Mouse (Mus musculus) layer of hippocampus, postnatal 36 days (tissue): ENCODE results near the gene Adcy4. TPM values are rescaled to one million over a fixed set of nuclear protein-coding genes. Genes with fewer than 3 reads are reported as not detected.

Source experiments
- DNase-seq, 2 experiments: peaks; one replicate each; pipeline ENCODE4 v3.0.0; 2022
- total RNA-seq, 2 experiments: library from RNA; stranded (reverse); gene quantifications; 2 replicates each; pipeline ENCODE4 v1.2.3; 2021

The Adcy4 gene
- total RNA-seq, 2 experiments from 2014 or later, result 2.5 to 3.2 TPM

DNA sequence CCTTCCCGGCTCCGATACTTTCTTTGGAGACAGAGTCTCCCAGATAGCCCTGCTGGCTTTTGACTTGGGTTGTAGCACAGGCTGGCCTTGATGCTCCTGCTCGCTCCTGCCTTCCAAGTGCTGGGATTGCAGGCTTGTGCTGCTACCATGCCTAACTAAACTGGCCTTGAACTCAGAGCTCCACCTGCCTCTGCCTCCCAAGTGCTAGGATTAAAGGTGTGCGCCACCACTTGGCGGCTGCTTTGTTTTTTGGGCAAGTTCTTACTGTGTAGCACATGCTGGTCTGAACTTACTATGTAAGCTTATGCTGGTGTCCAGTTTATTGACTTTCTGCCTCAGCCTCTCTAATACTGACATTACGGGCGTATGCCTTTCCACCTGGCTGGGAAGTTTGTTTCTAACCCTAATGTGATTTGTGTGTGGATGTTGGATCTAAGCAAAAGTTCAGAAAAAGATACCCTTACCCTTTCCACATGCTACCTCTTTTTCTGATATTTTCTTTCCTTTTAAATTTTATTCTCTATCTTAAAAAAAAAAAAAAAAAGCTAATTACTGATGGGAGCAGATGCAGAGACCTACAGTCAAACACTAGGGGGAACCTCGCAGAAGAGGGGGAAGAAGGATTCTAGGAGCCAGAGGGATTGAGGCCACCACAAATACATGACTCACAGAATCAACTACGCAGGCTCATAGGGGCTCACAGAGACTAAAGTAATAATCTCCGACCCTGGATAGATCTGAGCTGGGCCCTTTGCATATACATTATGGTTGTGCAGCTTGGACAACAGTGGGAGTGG, 36.6 kb downstream of the Adcy4 start:
- no peak for DNase-seq

DNA sequence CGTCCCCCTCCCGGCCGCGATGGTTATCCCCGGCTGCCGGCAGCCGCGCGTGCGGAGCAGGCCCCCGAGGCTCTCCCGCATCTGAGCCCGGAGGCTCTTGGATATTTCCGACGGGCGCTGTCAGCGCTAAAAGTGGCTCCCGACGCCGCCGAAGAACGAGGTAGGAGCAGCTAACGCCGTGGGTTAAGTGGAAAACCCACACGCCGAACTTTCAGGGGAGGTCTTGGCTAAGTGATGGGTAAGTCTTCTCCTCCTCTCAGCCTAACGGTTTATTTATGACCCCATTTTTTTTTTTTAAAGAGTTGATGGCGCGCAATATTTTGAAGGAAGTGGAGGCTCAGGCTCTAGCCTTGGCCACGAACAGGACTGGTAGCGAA, 38.0 kb downstream of the Adcy4 start:
- no peak for DNase-seq

DNA sequence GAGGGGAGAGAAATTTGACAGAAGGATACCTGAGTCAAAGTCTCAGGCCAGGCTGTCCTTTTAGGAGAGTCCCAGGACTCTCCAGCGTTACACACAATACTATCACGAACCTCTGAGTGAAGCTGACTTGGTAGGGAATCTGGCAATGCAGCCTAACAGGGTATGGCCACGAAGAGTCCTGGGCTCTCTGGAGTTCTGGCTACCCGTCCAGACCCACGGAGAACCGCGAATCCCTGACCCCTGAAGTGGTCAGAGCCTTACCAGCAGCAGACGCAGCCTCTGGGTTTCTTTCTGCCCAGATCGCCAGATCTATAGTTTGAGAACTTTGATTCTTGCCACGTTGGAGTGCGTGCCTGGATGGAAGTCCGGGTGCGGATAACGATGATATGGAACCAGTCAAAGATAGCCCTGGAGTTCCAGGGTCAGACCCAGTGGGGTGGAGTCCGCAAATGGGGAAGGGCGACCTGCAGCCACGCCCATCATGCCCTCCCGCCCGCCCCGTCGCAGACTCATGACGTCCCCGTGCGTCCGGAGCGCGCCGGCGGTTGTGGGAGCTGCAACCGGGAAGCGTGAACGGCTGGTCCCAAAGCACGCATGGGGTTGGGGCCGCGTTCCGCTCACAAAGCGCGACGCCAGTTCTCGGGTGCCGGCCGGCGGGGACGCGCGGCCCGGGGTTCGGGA, 38.6 kb downstream of the Adcy4 start, which contains the start of the genes Dhrs1 and Nop9:
Dhrs1 (minus strand) TSS at position 511 of the 681 bp plus-strand sequence.
Nop9 (plus strand) TSS at position 514 of the 681 bp plus-strand sequence.
- DNase-seq, result peak; percentile 81 to 85

DNA sequence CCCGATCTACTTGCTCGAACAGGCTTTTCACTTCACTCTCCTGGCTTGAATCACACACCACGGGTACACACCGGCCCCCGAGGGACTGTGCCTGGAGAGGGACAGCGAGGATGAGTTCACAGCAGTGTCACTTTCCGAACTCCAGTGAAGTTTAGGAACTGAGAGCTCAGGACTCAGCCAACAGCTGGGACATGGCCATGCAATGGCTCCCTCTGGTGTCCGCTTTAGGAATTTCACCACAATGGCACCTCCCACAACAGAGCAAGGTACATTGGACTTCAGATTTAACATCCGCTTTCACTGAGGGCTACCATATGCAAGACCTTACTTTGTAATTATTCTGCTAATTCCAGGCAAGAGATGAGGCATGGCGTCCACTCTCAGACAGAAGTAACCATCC, 40.2 kb downstream of the Adcy4 start:
- DNase-seq, result peak; percentile 82 to 86

DNA sequence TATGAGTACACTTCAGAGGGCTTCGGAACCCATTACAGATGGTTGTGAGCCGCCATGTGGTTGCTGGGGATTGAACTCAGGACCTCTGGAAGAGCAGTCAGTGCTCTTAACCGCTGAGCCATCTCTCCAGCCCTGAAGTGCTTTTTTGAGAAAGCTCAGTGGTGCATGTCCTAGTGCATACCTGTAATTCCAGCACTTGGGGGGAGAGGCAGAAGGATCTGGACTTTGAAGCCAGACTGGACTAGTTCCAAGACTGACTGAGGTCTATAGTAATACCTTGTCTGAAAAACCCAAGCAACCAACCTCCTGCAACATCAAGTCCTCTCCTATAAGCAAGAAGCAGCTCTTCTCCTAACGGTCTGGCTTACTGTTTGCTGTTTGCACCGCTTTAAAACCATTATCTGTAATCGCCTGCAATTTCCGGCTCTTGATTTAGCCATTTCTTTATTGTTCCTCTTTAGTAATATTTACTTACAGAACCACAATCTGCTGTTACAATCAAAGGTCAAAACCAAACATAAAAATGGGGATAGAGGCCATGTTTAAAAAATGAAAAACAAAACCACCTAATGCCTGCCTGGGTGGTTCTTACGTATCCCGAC, 46.7 kb downstream of the Adcy4 start:
- no peak for DNase-seq

DNA sequence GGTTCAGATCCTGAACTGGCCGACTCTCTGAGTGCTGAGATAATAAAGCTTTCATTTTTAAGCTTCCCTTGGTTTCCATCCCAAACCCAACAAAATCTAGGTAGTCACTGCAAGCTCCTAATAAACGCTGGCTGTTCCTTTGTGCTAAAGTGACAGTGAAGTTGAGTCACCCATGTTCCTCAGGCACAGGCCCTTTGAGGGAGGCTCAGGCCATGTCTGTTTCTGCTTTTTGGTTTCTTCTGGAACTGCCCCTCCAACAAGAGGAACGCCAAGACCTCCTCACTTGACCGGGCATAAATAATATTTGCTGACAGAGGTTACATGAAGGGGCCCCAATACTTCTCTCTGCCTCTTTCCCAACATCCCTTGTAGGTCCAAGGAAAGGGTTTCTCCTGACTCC, 48.1 kb downstream of the Adcy4 start:
- DNase-seq, result no peak

DNA sequence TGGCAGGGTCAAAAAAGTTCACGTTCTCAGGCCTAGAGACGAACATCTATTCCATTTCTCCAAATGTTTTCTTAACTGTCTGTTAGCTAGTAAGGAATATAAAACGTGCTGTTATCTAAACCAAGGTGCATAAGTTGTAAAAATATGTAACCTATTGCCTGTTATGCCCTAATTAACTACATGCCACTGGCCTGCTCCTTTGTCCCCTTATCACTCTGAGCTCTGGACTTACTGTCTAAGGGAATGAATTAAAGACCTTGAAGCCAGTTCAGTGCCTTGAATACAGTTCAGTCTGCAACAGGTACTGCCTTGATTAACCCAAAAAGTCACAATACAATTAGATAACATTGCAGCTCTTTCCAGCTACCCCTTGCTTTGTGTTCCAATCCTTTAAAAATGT, 48.6 kb downstream of the Adcy4 start:
- DNase-seq, result no peak

DNA sequence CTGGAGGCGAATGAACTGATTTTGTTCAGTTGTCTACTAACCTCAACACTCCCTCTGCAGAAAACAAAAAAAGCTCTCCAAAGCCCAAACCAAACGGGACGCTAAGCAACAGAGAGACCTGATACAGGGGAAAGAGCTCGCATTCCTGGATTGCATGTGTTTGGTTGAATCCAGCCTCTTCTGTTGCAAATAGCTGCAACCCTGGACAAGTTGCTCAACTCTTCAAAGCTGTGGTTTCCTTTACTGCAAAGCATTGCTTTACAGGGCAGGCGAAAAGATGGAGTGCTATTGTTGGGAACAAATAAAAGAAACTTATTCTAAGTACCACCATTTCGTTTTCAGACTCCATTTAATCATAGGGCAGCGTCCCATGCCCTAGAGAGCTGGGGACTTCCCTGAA, 49.0 kb downstream of the Adcy4 start:
- DNase-seq, result no peak

DNA sequence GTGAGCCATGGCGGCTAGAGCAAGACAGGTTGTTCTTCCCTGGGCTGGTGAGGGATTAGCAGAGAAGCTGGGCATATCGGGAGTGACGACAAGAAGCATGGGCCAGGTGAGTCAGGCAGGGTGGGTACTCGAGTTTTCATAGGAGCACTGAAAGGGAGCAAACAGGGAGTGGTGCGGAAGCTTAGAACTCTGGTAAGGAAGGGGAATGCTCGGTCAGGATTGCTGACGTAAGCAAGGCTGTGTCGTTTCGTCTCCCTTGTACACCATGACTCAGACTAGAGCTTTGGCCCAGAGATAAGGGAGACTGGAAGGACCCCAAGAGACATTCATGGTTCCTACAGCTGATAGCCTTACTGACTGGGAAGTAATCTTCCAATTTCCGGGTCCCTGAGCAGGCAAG, 50.0 kb downstream of the Adcy4 start:
- no peak for DNase-seq

DNA sequence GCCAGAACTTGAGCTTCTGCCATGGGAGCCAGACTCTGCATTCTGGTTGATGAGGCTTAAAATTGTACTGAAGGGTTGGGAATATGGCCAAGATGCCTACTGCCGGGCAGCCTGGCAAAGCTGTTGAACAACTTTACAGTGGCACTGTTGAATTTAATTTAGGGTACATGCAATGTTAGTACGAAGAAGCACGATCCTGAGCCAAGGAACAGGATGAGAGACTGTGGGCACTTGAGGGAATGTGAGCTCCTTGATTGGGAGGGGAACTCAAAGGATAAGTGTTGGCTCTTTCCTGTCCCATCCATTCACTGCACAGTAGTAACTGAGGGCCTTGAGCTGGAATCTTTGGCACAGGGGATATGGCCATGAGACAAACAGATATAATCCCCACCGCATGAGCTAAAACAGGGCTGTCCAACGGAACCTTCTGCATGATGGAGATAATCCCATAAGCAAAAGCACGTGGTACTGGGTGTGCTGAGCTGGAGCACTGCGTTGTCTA, 53.3 kb downstream of the Adcy4 start:
- DNase-seq, result peak; percentile 14 to 36

DNA sequence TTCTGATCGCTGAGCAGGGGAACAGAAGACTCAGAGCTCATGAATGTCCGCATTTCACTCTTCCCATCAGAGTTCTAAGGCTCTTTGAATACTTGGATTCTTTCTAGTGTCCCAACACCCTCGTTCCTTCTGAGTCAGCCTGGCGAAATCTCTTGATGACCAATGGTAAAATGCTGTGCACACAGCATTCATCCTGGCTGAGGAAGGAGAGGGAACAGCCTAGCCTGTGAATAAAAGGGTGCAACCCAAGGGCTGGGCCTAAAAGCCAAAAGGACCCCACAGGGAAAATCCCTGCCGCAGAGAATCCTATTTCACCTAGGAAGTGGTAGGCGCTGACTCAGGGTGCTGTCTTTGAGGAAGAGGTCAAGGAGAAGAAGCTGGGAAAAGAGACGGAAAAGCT, 53.8 kb downstream of the Adcy4 start:
- DNase-seq, result no peak

DNA sequence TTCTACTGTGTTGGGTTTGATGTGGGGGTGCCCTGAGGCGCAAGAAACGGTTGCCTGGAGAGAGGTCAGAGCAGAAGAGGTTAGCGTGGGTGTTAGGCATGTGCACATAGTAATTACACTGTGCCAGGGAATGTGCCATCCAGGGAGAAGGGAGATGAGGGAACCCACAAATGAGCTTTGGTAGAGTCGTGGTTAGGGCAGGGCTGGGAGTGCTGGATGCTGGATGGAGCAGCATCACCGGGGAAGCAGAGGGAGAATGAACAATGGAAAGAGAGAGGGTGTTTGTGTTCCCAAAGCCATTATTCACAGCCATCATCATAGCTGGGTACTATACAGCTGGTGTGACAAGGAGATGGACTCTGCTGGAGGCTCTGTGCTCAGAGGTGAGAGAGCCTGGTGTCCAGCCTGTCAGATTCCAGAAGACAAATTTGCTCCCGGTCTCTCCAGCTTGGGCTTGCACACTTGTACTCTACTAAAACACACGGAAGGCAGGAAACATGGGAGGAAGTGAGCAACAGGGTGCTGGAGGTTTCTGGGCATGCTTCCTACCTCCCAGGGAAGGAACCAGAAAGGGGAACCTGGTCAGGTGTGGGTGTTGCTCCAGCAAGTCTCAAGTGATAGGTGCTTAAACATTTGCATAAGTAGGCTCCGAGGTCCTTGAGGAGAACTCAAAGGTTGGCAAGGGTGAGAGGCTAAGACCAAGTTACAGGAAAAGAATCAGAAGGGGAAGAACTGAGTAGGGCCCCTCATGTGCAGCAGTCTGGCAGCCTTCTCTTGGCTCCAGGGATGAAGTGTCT, 55.8 kb downstream of the Adcy4 start:
- DNase-seq, result no peak

DNA sequence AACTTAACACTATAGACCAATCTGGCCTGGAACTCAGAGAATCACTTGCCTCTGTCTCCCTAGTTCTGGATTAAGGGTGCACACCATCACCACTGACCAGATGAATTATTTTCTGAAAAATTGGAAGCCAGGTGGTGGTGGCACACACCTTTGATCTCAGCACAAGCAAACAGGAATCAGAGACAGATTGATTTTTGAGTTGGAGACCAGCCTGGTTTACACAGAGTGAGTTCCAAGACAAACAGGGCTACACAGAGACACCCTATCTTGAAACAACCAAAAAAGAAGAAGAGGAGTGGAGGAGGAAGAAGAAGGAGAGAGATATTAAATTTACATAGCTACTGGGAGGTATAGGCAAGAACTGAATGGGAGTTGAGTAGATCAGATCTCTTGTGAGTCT, 57.6 kb downstream of the Adcy4 start:
- no peak for DNase-seq

DNA sequence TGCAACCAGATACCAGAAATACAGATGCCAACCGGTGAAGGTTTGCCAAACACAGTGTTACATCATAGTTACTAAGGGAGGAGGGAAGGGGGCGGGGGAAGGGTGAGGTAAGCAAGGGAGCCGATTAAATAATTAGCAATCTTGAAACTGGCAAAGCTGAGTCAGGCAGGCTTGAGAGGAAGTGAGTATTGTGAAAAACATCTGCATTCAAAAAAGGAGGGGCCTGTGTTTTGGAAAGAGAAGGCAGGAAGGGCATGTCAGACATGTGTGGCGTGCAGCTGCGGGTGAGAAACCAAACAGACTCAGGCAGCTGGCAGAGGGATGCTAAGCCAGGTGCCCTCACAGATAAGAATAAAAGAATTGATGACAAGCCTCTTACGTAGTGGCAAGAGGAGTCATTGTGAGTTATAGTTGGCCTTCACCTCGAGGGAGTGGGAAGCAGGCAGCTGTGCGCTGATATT, 59.5 kb downstream of the Adcy4 start:
- DNase-seq, result no peak

DNA sequence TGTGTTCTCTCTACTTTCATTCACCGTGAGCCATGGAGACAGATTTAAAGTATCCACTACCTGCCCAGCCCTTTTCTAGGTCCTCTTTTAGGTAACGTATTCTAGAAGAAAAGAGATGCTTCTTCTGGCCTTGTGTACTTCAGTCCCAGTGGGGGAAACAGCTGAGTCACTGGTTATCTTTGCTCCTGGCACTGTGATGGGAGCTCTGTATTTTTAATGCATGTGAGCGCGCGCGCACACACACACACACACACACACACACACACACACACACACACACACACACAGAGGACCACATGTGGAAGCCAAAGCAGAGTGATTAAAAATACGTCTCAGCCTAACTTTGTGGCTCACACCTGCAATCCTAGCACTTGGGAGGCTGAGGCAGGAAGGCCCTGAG, 60.5 kb downstream of the Adcy4 start:
- DNase-seq, result no peak

DNA sequence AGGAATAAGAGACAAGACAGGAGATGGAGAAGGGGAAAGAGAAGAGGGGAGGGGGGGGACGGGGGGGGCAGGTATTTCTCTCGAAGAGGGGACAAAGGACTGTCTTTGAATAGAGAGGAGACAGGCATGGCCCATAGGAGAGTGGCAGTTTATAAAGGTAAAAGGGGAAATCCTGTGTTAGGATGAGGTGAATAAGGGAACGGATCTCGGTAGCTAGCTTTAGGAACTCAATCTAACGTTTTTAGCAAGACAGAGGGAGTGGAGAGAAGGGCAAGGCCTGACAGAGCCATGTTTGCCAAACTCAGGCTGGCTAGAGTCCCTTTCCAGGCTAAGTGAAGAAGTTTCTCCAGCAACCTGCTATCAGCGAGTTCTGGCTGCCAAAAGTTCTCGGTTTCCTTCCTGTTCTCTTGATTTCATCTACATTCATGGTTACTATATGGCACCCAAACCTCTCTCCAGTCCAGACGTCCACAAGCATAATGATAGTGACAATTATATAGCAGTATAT, 61.4 kb downstream of the Adcy4 start:
- no peak for DNase-seq

DNA sequence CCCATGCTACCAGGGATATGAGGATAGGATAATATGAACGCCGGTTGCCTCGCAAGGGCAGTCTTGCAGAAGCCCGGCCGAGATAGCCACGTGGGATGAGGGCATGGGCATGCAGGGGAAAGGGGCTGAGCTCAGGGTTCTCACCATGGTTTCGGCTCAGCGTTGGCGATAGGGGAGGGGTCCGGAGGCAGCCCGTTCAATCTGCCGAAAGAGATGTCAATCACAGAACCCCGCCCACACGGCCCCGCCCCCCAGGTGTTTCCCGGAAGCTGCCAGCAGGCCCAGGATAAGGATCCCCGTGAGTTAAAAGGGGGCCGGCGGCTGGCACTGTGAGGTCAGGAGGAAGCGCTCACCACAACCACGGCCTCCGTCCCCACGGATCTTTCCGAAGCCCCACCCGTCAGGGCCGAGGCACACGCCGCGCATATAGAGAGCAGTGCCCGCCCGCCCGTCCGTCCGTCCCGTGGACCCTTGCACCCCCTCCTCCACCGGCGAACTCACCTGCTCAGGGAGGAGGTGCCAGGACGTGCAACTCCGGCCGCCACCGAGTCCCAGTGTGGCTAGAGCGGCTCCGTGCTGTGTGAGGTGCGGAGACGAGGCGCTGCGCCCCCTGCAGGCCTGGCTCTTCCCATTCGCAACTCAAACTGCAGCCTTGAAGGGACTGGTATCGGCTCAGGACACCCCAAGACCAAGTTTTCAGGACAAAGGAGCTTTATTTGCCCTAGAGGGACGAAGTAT, 62.0 kb downstream of the Adcy4 start, which contains the start of gene Rabggta:
Rabggta (minus strand) TSS at position 564 of the 738 bp plus-strand sequence.
- peak; percentile 87 to 88 for DNase-seq

DNA sequence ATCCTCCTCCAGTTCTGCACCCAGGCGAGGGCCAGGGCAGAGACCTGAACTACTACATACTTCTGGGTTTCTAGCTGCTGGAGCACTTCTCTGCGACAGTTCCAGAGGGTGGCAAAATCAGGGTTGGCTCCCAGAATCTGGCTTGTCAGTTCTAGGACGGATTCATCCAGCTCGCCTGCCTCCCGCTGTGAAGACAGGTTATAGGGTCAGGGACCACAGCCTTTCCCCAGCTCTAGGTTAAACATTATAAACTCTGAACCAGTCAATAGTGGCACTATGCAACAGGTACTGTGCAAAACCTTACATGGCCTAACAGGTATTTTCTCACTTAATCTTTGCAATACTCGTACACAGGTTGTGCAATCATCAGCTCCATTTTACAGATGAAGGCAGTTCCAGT, 62.8 kb downstream of the Adcy4 start:
- DNase-seq, result no peak

DNA sequence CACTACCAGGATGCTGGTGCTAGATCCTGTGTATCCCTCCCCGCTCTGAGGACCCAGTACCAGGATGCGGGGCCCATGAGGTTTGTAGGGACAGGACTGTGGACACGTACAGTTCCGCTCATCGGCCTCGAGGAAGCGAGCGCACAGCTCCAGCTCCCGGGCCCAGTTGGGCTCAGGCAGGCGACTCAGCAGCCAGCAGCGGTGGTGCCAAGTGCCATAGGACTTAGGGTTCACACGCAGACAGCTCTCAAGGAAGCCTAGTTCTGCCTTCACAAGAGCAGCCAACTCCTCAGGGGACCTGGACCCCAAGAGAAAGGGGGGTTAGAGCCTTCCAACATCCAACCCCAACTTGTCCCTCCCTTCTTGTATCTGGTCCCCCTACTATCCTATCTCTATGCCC, 63.2 kb downstream of the Adcy4 start:
- DNase-seq, result no peak

DNA sequence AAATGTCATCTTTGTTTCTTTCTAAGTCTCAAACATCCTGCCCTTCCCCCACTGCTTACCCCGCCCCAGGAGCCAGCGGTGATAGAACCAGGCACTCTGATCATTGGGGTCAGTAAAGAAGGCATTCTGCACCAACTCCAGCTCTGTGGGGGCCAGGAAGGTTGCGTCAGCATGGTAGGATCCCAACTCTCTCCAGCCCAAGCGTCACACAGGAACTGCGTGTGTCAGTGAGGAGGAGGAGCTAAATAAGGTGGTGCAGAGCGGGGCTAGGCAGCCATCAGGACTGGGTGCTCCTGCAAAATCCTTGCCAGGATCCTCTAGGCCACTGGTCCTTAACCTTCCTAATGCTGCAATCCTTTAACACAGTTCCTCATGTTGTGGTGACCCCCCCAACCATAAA, 64.2 kb downstream of the Adcy4 start:
- no peak for DNase-seq
